Mouse (Mus musculus) kidney, embryonic 16.5 days (tissue): Measurements from ENCODE around the gene Gm21836. TPM values are rescaled to one million over a fixed set of nuclear protein-coding genes. Genes with fewer than 3 reads are reported as not detected.
"Not testable (repeated sequence)": the region's sequence is repeated elsewhere in the genome, so short reads cannot be mapped to it uniquely, and the experiment has no call there.

ENCODE experiments used
- ATAC-seq: fragments of 200-750 bp; cut with Nextera tagmentation; 2 replicates; pipeline ENCODE4 v1.8.0; 2017; ENCODE audit warnings: moderate TSS enrichment; ENCODE audit not compliant: low FRiP score, low TSS enrichment
- H3K27ac ChIP-seq: fragments of 300-500 bp; sonication (generic); 2 replicates; pipeline ENCODE4 v1.5.1; 2014; ENCODE audit warnings: low read length
- H3K27me3 ChIP-seq: fragments of 300-500 bp; sonication (generic); 2 replicates; pipeline ENCODE4 v1.6.1; 2014; ENCODE audit warnings: low read length, control low read depth, mixed read lengths; ENCODE audit not compliant: insufficient read depth
- H3K36me3 ChIP-seq: fragments of 300-500 bp; sonication (generic); 2 replicates; pipeline ENCODE4 v1.6.1; 2014; ENCODE audit warnings: low read length, control low read depth, mixed read lengths; ENCODE audit not compliant: insufficient read depth
- H3K4me1 ChIP-seq: fragments of 300-500 bp; sonication (generic); 2 replicates; pipeline ENCODE4 v1.6.1; 2014; ENCODE audit warnings: low read length, control low read depth, mixed read lengths; ENCODE audit not compliant: insufficient read depth
- H3K4me2 ChIP-seq: fragments of 300-500 bp; sonication (generic); replicated peaks from 2 replicates; pipeline ENCODE4 v1.6.1; 2014; ENCODE audit warnings: low read depth, low read length
- H3K4me3 ChIP-seq: fragments of 300-500 bp; sonication (generic); 2 replicates; pipeline ENCODE4 v1.5.1; 2014; ENCODE audit warnings: mild to moderate bottlenecking, low read length
- H3K9ac ChIP-seq: fragments of 300-500 bp; sonication (generic); replicated peaks from 2 replicates; pipeline ENCODE4 v1.6.1; 2014; ENCODE audit warnings: low read length
- H3K9me3 ChIP-seq: fragments of 300-500 bp; sonication (generic); 2 replicates; pipeline ENCODE4 v1.6.1; 2016; ENCODE audit warnings: low read length, control low read depth
- WGBS: fragments of 180-500 bp; shearing (Covaris S2); extraction: QIAGEN DNeasy Blood & Tissue Kit; methylation state at CpG from one replicate; pipeline ENCODE4 v1.1.7; 2014; 5-methylcytosine and 5-hydroxymethylcytosine counted together
- polyA plus RNA-seq: library from polyadenylated mRNA; unstranded; fragments of >200 nt; fragmentation: Nextera tagmentation; extraction: Ambion mirVana; gene quantifications from 2 replicates; pipeline ENCODE4 v1.2.1, GENCODE M21; 2015

Gene Gm21836
- not detected in 2 replicates for polyA plus RNA-seq

DNA sequence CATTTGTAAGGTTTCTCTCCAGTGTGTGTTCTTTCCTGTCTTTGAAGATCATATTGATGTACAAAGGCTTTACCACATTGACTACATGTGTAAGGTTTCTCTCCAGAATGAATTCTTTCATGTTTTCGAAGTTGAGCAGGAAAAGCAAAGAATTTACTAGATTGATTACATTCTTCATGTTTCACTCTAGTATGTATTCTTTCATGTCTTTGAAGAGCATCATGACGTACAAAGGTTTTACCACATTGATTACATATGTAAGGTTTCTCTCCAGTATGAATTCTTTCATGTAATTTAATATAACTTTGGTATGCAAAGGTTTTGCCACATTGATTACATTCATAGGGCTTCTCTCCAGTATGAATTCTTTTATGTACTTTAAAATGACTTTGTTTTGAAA lies at the start of gene Gm21836:
Gene Gm21836, minus strand, starts transcription at position 101 of the 400 bp plus-strand sequence.
- not testable (repeated sequence) for H3K4me1 ChIP-seq, H3K27ac ChIP-seq, H3K36me3 ChIP-seq, H3K27me3 ChIP-seq, ATAC-seq, H3K4me3 ChIP-seq, H3K9me3 ChIP-seq, H3K4me2 ChIP-seq, H3K9ac ChIP-seq
- WGBS: 87% methylated on average over 2 of the region's 2 CpGs

DNA sequence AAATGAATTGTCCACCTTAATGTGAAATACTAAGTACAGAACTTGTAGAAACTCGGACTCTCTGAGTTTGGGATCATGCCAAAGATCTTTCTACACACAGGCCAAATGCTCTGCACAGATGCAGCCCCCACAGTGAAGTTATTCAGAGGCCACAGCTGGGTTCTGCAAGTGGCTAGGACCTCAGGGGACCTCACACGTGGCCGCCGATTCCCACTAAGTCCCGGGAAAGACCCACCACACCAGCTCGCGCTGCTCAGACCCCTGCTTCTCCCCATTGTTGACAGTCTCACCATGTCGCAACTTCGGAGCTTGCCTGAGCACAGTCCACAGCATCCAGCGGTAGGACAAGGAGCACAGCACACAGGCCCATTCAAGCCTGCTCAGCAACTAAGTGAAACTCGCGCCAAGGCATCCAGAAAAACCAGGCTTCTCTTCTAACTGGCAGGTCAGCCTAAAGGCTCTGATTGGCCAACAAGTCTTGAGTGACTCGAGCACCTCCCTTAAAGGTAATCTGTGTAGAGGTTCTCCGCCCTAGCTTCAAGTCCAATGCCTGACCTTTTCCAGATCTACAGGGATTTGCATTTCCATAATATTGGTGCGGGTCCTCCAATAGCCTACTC lies 13.1 kb downstream of the Gm21836 start:
- H3K27me3 ChIP-seq, H3K27ac ChIP-seq, H3K9ac ChIP-seq, ATAC-seq, H3K4me3 ChIP-seq, H3K4me1 ChIP-seq, H3K4me2 ChIP-seq: not testable (repeated sequence)
- WGBS: 56% methylated on average over 12 of the region's 15 CpGs
- peaks cover 12% of the 10 kb centered on the region for H3K9me3 ChIP-seq
- peaks cover 13% of the 10 kb centered on the region for H3K36me3 ChIP-seq

DNA sequence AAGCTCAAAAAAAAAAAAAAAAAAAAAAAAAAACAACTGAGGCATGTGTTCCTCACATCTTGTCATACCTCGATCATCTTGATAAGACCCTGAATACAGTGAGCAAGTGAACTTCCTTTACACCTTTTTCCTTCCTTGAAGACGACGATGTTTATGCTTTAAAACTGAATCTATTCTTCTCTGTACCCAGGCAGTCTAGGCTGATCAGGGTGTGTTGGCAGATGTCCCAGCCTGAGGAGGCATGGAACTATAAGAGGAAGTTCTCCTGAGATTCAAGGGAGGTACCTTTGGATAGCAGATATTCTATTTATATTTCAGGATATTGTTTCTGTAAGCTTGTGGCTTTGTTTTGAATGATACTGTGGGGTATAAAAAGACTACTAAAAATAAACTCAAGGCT lies 15.5 kb downstream of the Gm21836 start:
- 49% methylated on average over 3 of the region's 3 CpGs for WGBS
- H3K27ac ChIP-seq: no peak overlapping the region

DNA sequence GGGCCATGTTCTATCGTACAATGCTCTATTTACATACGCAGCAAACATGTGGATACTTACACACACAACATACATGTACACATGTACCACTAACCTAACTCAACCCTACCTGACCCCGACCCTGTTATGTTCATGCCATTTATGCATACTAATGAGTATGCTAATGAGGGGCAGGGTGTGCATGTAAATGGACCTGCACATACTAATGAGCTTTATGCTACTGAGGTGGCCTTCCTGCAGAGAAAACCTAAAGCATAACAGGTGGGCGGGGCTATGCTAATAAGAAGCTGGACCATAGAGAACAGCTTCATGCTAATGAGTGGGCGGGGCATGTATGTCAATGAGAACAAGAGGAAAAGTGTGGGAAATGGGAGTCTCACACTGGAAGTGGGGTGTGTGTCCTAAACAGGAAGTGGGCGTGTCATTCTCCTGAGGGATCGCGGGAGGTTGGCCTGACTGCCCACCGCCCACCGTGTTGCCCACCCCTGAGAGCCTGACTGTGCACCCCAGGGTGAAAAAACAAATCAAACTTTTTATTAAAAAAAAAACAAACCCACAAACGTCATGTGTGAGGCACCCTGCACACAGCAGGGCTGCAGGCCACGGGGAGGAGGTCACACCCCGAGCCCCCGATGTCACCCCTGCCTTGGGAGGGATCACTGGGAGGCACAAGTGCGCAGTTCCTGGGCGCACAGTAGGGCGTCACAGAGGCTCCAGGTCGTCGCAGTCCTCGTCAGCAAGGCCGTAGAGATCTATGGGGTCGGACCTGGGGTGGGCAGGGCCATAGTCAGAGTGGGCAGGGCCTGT lies 17.3 kb downstream of the Gm21836 start, which contains the start of gene Ppp2r3d:
Gene Ppp2r3d, minus strand, starts transcription at position 803 of the 807 bp plus-strand sequence.
- H3K4me1 ChIP-seq: no peaks in the 10 kb centered on the region
- peaks cover 17% of the 10 kb centered on the region for H3K36me3 ChIP-seq
- no peak within 1 kb of the TSS for H3K4me2 ChIP-seq
- WGBS: 97% methylated on average over 22 of the region's 22 CpGs
- no peak within 1 kb of the TSS for H3K4me3 ChIP-seq
- H3K27ac ChIP-seq: 0 out of 2 replicates have a peak within 1 kb of the TSS, but pooled peaks have one; percentile 24
- peaks cover 12% of the 10 kb centered on the region for H3K9me3 ChIP-seq
- no peak within 1 kb of the TSS for H3K9ac ChIP-seq
- no peaks in the 10 kb centered on the region for H3K27me3 ChIP-seq
- ATAC-seq: peak; percentile 54; the same call in 1 of the 2 replicates

More for the DNA sequence above, 15.5 kb downstream of the Gm21836 start:
- Histone ChIP-seq H3K4me1 (no peaks in the 10 kb centered on the region), H3K9me3 (peaks cover 12% of the 10 kb centered on the region), H3K36me3 (peaks cover 17% of the 10 kb centered on the region), H3K27me3 (no peaks in the 10 kb centered on the region), H3K9ac (no peak overlapping the region), H3K4me3 (no peak overlapping the region), H3K4me2 (no peak overlapping the region)
- ATAC-seq: peak; percentile 35; the same call in 1 of the 2 replicates

DNA sequence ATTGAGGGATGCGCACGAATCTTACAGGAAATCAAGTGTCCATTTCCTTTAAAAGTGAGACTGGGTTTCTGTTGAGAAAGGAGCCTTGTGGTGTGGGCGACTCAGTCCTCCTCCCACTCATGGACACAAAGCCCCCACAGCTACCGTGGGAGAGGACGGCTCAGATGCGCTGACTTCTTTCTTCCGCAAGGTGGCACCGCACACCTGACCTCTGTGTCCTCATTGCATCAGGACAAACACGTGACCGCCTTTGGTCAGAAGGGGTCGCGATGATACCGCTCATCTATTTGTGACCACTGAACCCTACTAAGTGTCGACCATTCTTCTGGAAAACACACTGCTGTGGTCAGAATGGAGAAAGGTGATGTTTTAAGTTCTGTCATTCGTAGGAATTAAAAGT lies 17.9 kb downstream of the Gm21836 start:
- H3K4me2 ChIP-seq: no peak overlapping the region
- no peak overlapping the region for H3K27ac ChIP-seq
- no peaks in the 10 kb centered on the region for H3K4me1 ChIP-seq
- no peaks in the 10 kb centered on the region for H3K27me3 ChIP-seq
- H3K9me3 ChIP-seq: peaks cover 12% of the 10 kb centered on the region
- no peak overlapping the region for H3K4me3 ChIP-seq
- 93% methylated on average over 15 of the region's 15 CpGs for WGBS
- H3K36me3 ChIP-seq: peaks cover 17% of the 10 kb centered on the region
- ATAC-seq: no peak
- no peak overlapping the region for H3K9ac ChIP-seq

DNA sequence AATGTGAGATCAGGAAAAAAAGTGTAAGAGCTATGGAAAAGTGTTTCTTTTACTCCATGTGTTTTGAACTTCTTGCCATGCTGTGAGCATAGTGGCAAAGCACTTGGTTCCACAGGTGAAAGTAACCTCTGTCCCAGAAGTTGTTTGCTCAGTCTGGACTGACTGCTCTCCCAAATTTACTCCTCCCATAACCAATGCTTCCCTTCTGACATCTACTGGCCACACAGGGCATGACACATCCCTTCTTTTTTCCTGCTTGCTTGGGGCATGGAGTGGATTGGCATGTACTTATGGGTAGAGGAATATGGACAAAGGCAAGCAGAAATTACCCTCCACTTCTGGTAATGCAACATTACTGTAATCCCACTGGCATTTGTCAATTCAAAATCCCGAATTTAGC lies 37.0 kb downstream of the Gm21836 start:
- H3K27ac ChIP-seq: no peak overlapping the region
- ATAC-seq: no peak; the same call in 1 of the 2 replicates
- no peaks in the 10 kb centered on the region for H3K9me3 ChIP-seq
- WGBS: 2% methylated on average over 1 of the region's 1 CpGs
- no peak overlapping the region for H3K4me3 ChIP-seq
- H3K9ac ChIP-seq: no peak overlapping the region
- no peaks in the 10 kb centered on the region for H3K27me3 ChIP-seq
- H3K4me2 ChIP-seq: no peak overlapping the region
- H3K4me1 ChIP-seq: no peaks in the 10 kb centered on the region
- H3K36me3 ChIP-seq: no peaks in the 10 kb centered on the region

Other genes starting within 250 kb of the Gm21836 start
- gene 2010315B03Rik, start 181.1 kb downstream of the Gm21836 start, polyA plus RNA-seq: 12.0 and 14.2 TPM in 2 replicates
- gene Ppp2r3d, start 16.9 kb downstream of the Gm21836 start, polyA plus RNA-seq: 137 and 142 TPM in 2 replicates